Mouse (Mus musculus) c-Kit-positive CD71-positive TER-119-positive erythroid progenitor cells, embryonic 14.5 days (primary cell): Measurements from ENCODE around the gene Dock7.

Source experiments
- DNase-seq: peaks from one replicate; pipeline ENCODE4 v3.0.0-alpha.2; 2013; ENCODE audit warnings: low spot score

The Dock7 gene

GRCm38 (mm10) chr4:99120211-99121122 is at the start of gene Dock7:
Dock7 (minus strand) TSS chr4:99120915.
- peak; percentile 64 for DNase-seq

GRCm38 (mm10) chr4:99168869-99169268 is 48.2 kb upstream of the Dock7 start:
- DNase-seq = no peak

- DNase-seq = no peak
Measured at GRCm38 (mm10) chr4:99163547-99163946, 42.8 kb upstream of the Dock7 start.

- DNase-seq = no peak
Measured at GRCm38 (mm10) chr4:99163001-99163400, 42.3 kb upstream of the Dock7 start.

GRCm38 (mm10) chr4:99161457-99161971 is 40.8 kb upstream of the Dock7 start:
- DNase-seq = no peak

GRCm38 (mm10) chr4:99160899-99161298 is 40.2 kb upstream of the Dock7 start:
- no peak for DNase-seq

- no peak for DNase-seq
Measured at GRCm38 (mm10) chr4:99160414-99160813, 39.7 kb upstream of the Dock7 start.

- DNase-seq = no peak
Measured at GRCm38 (mm10) chr4:99158495-99158894, 37.8 kb upstream of the Dock7 start.

- DNase-seq = no peak
Measured at GRCm38 (mm10) chr4:99156641-99157307, 36.1 kb upstream of the Dock7 start.

- DNase-seq = no peak
Measured at GRCm38 (mm10) chr4:99151885-99152558, 31.3 kb upstream of the Dock7 start.

- DNase-seq = no peak
Measured at GRCm38 (mm10) chr4:99151434-99151833, 30.7 kb upstream of the Dock7 start.

GRCm38 (mm10) chr4:99143323-99143722 is 22.6 kb upstream of the Dock7 start:
- no peak for DNase-seq

GRCm38 (mm10) chr4:99141578-99141977 is 20.9 kb upstream of the Dock7 start:
- DNase-seq = no peak

GRCm38 (mm10) chr4:99141171-99141570 is 20.5 kb upstream of the Dock7 start:
- no peak for DNase-seq

- no peak for DNase-seq
Measured at GRCm38 (mm10) chr4:99137986-99138641, 17.4 kb upstream of the Dock7 start.

GRCm38 (mm10) chr4:99134522-99134921 is 13.8 kb upstream of the Dock7 start:
- DNase-seq = no peak

GRCm38 (mm10) chr4:99133326-99133725 is 12.6 kb upstream of the Dock7 start:
- DNase-seq = no peak

- DNase-seq = no peak
Measured at GRCm38 (mm10) chr4:99132686-99133085, 12.0 kb upstream of the Dock7 start.

GRCm38 (mm10) chr4:99131227-99131653 is 10.5 kb upstream of the Dock7 start:
- no peak for DNase-seq

- no peak for DNase-seq
Measured at GRCm38 (mm10) chr4:99123546-99123945, 2.8 kb upstream of the Dock7 start.

- DNase-seq = no peak
Measured at GRCm38 (mm10) chr4:99122786-99123185, 2.1 kb upstream of the Dock7 start.

- peak; percentile 13 for DNase-seq
Measured at GRCm38 (mm10) chr4:99122047-99122446, 1.3 kb upstream of the Dock7 start.
